Mouse (Mus musculus): ENCODE measurements around the gene Krtap10-10.

Krtap10-10 gene

GRCm38 (mm10) chr10:77869651-77870050 lies 33.9 kb downstream of the Krtap10-10 start:
- DNase-seq = peak; percentile 39 to 62

GRCm38 (mm10) chr10:77878985-77879384 lies 43.2 kb downstream of the Krtap10-10 start:
- peak; percentile 28 to 42 for DNase-seq

- DNase-seq = no peak
These were observed 44.6 kb downstream of the Krtap10-10 start for GRCm38 (mm10) chr10:77880305-77880704.

- DNase-seq = no peak
These were observed 46.8 kb downstream of the Krtap10-10 start for GRCm38 (mm10) chr10:77882553-77882952.

- no peak for DNase-seq
These were observed 50.4 kb downstream of the Krtap10-10 start for GRCm38 (mm10) chr10:77886007-77886747.

All from lung, adult 18-20 months (tissue).